In the genomic region with DNA sequence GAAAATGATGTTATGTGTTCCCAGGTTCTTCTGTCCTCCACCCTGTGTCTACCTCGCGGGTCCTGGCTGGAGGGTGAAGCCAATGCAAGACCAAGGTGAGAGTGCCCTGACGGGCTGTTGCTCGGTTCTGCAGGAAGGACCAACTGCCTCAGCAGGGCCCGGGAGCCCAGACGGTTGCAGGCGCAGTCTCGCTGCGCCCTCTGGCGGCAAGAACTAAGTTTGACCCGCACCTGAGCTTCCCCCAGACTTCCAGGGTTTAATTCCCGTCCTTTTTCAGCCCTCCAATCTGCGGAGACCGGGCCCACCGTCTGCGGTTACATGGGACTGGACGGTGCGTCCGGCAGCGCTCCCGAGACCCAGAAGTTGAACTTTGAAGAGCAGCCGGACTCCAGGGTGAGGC, we compare ENCODE assay signal across 8 mouse cellular contexts. TPM values are rescaled to one million over a fixed set of nuclear protein-coding genes. Genes with fewer than 3 reads are reported as not detected.
DNase-seq lines count a peak whose midpoint lies in the region; ATAC-seq and TF ChIP-seq lines count a peak whose summit lies in the region.

No protein-coding gene starts in this region.

- peaks cover 23% of the 10 kb centered on the region for H3K4me1 ChIP-seq in neural tube, embryonic 15.5 days
- no peaks in the 10 kb centered on the region for H3K4me1 ChIP-seq in cerebellum, adult 2 months (ENCODE audit: control insufficient read depth, insufficient read depth, low read length)
- peaks cover 3% of the 10 kb centered on the region; the same call in 1 of the 2 replicates for H3K4me1 ChIP-seq in hindbrain, embryonic 16.5 days (ENCODE audit: control insufficient read depth, insufficient read depth, low read depth, low read length)
- peaks cover 13% of the 10 kb centered on the region for H3K4me1 ChIP-seq in midbrain, embryonic 13.5 days (replicated peaks)

- intact Hi-C loops in left cerebral cortex, postnatal 10 days (cut with DNase I) = loop anchor here (5.0 kb wide), 2 partner anchors 270 to 305 kb away; no protein-coding TSS in a partner anchor

- peaks cover 79% of the 10 kb centered on the region for H3K27me3 ChIP-seq in neural tube, embryonic 15.5 days (replicated peaks)
- H3K27me3 ChIP-seq in cerebellum, adult 2 months (ENCODE audit: control insufficient read depth, insufficient read depth, low read length) = no peaks in the 10 kb centered on the region; the same call in 1 of the 2 replicates
- H3K27me3 ChIP-seq in hindbrain, embryonic 16.5 days (replicated peaks; ENCODE audit: control insufficient read depth, insufficient read depth, low read length) = peaks cover 54% of the 10 kb centered on the region
- H3K27me3 ChIP-seq in midbrain, embryonic 13.5 days = peaks cover 80% of the 10 kb centered on the region
- H3K27me3 ChIP-seq in splenic B cell, adult 2 months (ENCODE audit: control insufficient read depth, insufficient read depth, low read length, poor library complexity, severe bottlenecking) = no peaks in the 10 kb centered on the region

- TF ChIP-seq POLR2A in cerebellum, adult 2 months (IDR thresholded peaks at IDR 0.05; ENCODE audit: borderline replicate concordance, insufficient read depth, low read length) = no peak

- no peaks in the 10 kb centered on the region for H3K9me3 ChIP-seq in neural tube, embryonic 15.5 days (replicated peaks)
- no peaks in the 10 kb centered on the region for H3K9me3 ChIP-seq in hindbrain, embryonic 16.5 days (ENCODE audit: control insufficient read depth, low read length)
- H3K9me3 ChIP-seq in midbrain, embryonic 13.5 days = no peaks in the 10 kb centered on the region

- no peak overlapping the region for H3K4me3 ChIP-seq in neural tube, embryonic 15.5 days (replicated peaks)
- no peak overlapping the region for H3K4me3 ChIP-seq in cerebellum, adult 2 months (replicated peaks; ENCODE audit: insufficient read depth, low read depth, low read length)
- H3K4me3 ChIP-seq in hindbrain, embryonic 16.5 days (ENCODE audit: low read length) = no peak overlapping the region
- no peak overlapping the region for H3K4me3 ChIP-seq in midbrain, embryonic 13.5 days (replicated peaks)

- WGBS in neural tube, embryonic 15.5 days = 2% methylated on average over 22 of the region's 22 CpGs
- WGBS in cerebellum, adult 2 months = under 1% methylated on average over 22 of the region's 22 CpGs
- WGBS in hindbrain, embryonic 16.5 days = 1% methylated on average over 22 of the region's 22 CpGs
- WGBS in midbrain, embryonic 13.5 days = 2% methylated on average over 22 of the region's 22 CpGs

- DNase-seq in neural tube, embryonic 10.5 days (ENCODE audit: extremely low spot score, low spot score) = peak; percentile 84
- DNase-seq in cerebellum, adult 2 months = peak; percentile 56 to 70
- DNase-seq in forelimb bud, embryonic 11.5 days (ENCODE audit: low read depth, low spot score) = peak; percentile 88
- DNase-seq in left cerebral cortex, postnatal 10 days (ENCODE audit: extremely low spot score in 1 of 2, low spot score in 2 of 2) = peak; percentile 55 to 78
- peak; percentile 77 for DNase-seq in splenic B cell, adult 2 months (ENCODE audit: low read depth, low spot score)

- no peaks in the 10 kb centered on the region for H3K36me3 ChIP-seq in neural tube, embryonic 15.5 days
- H3K36me3 ChIP-seq in hindbrain, embryonic 16.5 days (ENCODE audit: control insufficient read depth, insufficient read depth, low read length) = no peaks in the 10 kb centered on the region
- no peaks in the 10 kb centered on the region for H3K36me3 ChIP-seq in midbrain, embryonic 13.5 days
- H3K36me3 ChIP-seq in splenic B cell, adult 2 months (ENCODE audit: control insufficient read depth, insufficient read depth, low read length, poor library complexity, severe bottlenecking) = no peaks in the 10 kb centered on the region

- no peak overlapping the region for H3K4me2 ChIP-seq in neural tube, embryonic 15.5 days
- no peak overlapping the region for H3K4me2 ChIP-seq in hindbrain, embryonic 16.5 days (ENCODE audit: low read length)
- no peak overlapping the region for H3K4me2 ChIP-seq in midbrain, embryonic 13.5 days (replicated peaks)

- no peak overlapping the region for H3K27ac ChIP-seq in neural tube, embryonic 15.5 days (replicated peaks)
- H3K27ac ChIP-seq in cerebellum, adult 2 months (ENCODE audit: insufficient read depth, low read length) = no peak overlapping the region
- H3K27ac ChIP-seq in hindbrain, embryonic 16.5 days (ENCODE audit: low read depth, low read length) = no peak overlapping the region
- H3K27ac ChIP-seq in midbrain, embryonic 13.5 days = no peak overlapping the region

- TF ChIP-seq CTCF in cerebellum, adult 2 months (IDR thresholded peaks at IDR 0.05; ENCODE audit: borderline replicate concordance, insufficient read depth, low read depth, low read length) = peak; percentile 82

- ATAC-seq in neural tube, embryonic 15.5 days (ENCODE audit: low FRiP score) = no peak
- ATAC-seq in hindbrain, embryonic 16.5 days = peak; percentile 66; the same call in 1 of the 2 replicates
- ATAC-seq in midbrain, embryonic 13.5 days = peak; percentile 59

- no peak overlapping the region for H3K9ac ChIP-seq in neural tube, embryonic 15.5 days (replicated peaks)
- H3K9ac ChIP-seq in hindbrain, embryonic 16.5 days (ENCODE audit: low read depth, low read length) = no peak overlapping the region
- H3K9ac ChIP-seq in midbrain, embryonic 13.5 days (replicated peaks) = no peak overlapping the region

RNA-seq across cellular contexts. Expression of a gene that starts 2.7 kb away (rescaled TPM):
- polyA plus RNA-seq in neural tube, embryonic 15.5 days (2015; fragmentation: Nextera tagmentation; extraction: Ambion mirVana) = 8.5 and 11.1 TPM in 2 replicates
- 5.5 and 5.9 TPM in 2 replicates for polyA plus RNA-seq in cerebellum, adult 2 months (2012; rRNA removed)
- polyA plus RNA-seq in hindbrain, embryonic 16.5 days (2015; fragmentation: Nextera tagmentation; extraction: Ambion mirVana) = 3.8 TPM in 2 replicates
- 10 to 100 TPM; 13.0 to 14.9 TPM for total RNA-seq in left cerebral cortex, postnatal 10 days (2021)
- polyA plus RNA-seq in midbrain, embryonic 13.5 days (2015; fragmentation: Nextera tagmentation; extraction: Ambion mirVana) = 0.26 and 0.39 TPM in 2 replicates

RNA-seq across cellular contexts. Expression of a gene that starts 4.8 kb away (rescaled TPM):
- polyA plus RNA-seq in neural tube, embryonic 15.5 days (2015; fragmentation: Nextera tagmentation; extraction: Ambion mirVana) = 0.17 and 0.61 TPM in 2 replicates
- polyA plus RNA-seq in cerebellum, adult 2 months (2012; rRNA removed) = 0.34 and 0.36 TPM in 2 replicates
- 0.06 and 0.15 TPM in 2 replicates for polyA plus RNA-seq in hindbrain, embryonic 16.5 days (2015; fragmentation: Nextera tagmentation; extraction: Ambion mirVana)
- under 1 TPM; 0.41 to 0.79 TPM for total RNA-seq in left cerebral cortex, postnatal 10 days (2021)
- polyA plus RNA-seq in midbrain, embryonic 13.5 days (2015; fragmentation: Nextera tagmentation; extraction: Ambion mirVana) = not detected in 2 replicates

RNA-seq across cellular contexts. Expression of a gene that starts 18.8 kb away (rescaled TPM):
- 0.36 and 0.43 TPM in 2 replicates for polyA plus RNA-seq in neural tube, embryonic 15.5 days (2015; fragmentation: Nextera tagmentation; extraction: Ambion mirVana)
- 0.80 TPM in 1 of 2 replicates, not detected in the other for polyA plus RNA-seq in cerebellum, adult 2 months (2012; rRNA removed)
- polyA plus RNA-seq in hindbrain, embryonic 16.5 days (2015; fragmentation: Nextera tagmentation; extraction: Ambion mirVana) = 0.66 and 0.75 TPM in 2 replicates
- total RNA-seq in left cerebral cortex, postnatal 10 days (2021) = under 1 TPM; 0.62 to 0.93 TPM
- polyA plus RNA-seq in midbrain, embryonic 13.5 days (2015; fragmentation: Nextera tagmentation; extraction: Ambion mirVana) = 0.36 TPM in 1 of 2 replicates, not detected in the other

RNA-seq across cellular contexts. Expression of a gene that starts 36.0 kb away (rescaled TPM):
- polyA plus RNA-seq in neural tube, embryonic 15.5 days (2015; fragmentation: Nextera tagmentation; extraction: Ambion mirVana) = 9.0 and 26.2 TPM in 2 replicates
- polyA plus RNA-seq in cerebellum, adult 2 months (2012; rRNA removed) = 65.7 and 69.5 TPM in 2 replicates
- 13.0 and 15.3 TPM in 2 replicates for polyA plus RNA-seq in hindbrain, embryonic 16.5 days (2015; fragmentation: Nextera tagmentation; extraction: Ambion mirVana)
- 10 to 100 TPM; 35.9 to 56.8 TPM for total RNA-seq in left cerebral cortex, postnatal 10 days (2021)
- 6.5 and 7.3 TPM in 2 replicates for polyA plus RNA-seq in midbrain, embryonic 13.5 days (2015; fragmentation: Nextera tagmentation; extraction: Ambion mirVana)

RNA-seq across cellular contexts. Expression of a gene that starts 49.1 kb away (rescaled TPM):
- polyA plus RNA-seq in neural tube, embryonic 15.5 days (2015; fragmentation: Nextera tagmentation; extraction: Ambion mirVana) = 86.8 and 92.7 TPM in 2 replicates
- polyA plus RNA-seq in cerebellum, adult 2 months (2012; rRNA removed) = 73.7 and 75.4 TPM in 2 replicates
- 89.7 and 95.6 TPM in 2 replicates for polyA plus RNA-seq in hindbrain, embryonic 16.5 days (2015; fragmentation: Nextera tagmentation; extraction: Ambion mirVana)
- total RNA-seq in left cerebral cortex, postnatal 10 days (2021) = 10 to 100 TPM; 40.9 to 41.8 TPM
- polyA plus RNA-seq in midbrain, embryonic 13.5 days (2015; fragmentation: Nextera tagmentation; extraction: Ambion mirVana) = 77.6 and 81.1 TPM in 2 replicates
